Mouse (Mus musculus) spleen, adult 2 months (tissue): Measurements from ENCODE around the gene Gsto1.
"Not testable (repeated sequence)": the region's sequence is repeated elsewhere in the genome, so short reads cannot be mapped to it uniquely, and the experiment has no call there.

Source experiments
- CTCF ChIP-seq: fragments of 200-500 bp; IDR thresholded peaks from 2 replicates; pipeline ENCODE4 v1.5.1; 2011; ENCODE audit warnings: mild to moderate bottlenecking, inconsistent platforms; ENCODE audit not compliant: insufficient read depth, insufficient read length, insufficient replicate concordance; ENCODE audit errors: extremely low read depth
- POLR2A ChIP-seq: fragments of 200-500 bp; IDR thresholded peaks from 2 replicates; pipeline ENCODE4 v1.6.1; 2011; ENCODE audit warnings: low read depth, low read length, inconsistent platforms

GRCm38 (mm10) chr19:47841234-47841633 lies 13.5 kb upstream of the Gsto1 start:
- TF ChIP-seq CTCF, POLR2A: not testable (repeated sequence)
